Mouse (Mus musculus) T-cell, adult 2 months (primary cell): ENCODE measurements around the gene Slc25a47.
"Not testable (repeated sequence)": the region's sequence is repeated elsewhere in the genome, so short reads cannot be mapped to it uniquely, and the experiment has no call there.

ENCODE experiments used
- DNase-seq: peaks from one replicate; pipeline ENCODE4 v3.0.0; 2022; ENCODE audit warnings: low spot score

The Slc25a47 gene

GRCm38 (mm10) chr12:108826958-108827535 is 8.8 kb upstream of the Slc25a47 start:
- no peak for DNase-seq

GRCm38 (mm10) chr12:108827641-108828040 is 8.2 kb upstream of the Slc25a47 start:
- no peak for DNase-seq

- DNase-seq: no peak
These were observed 6.2 kb upstream of the Slc25a47 start for GRCm38 (mm10) chr12:108829636-108830035.

- DNase-seq: no peak
These were observed 5.5 kb upstream of the Slc25a47 start for GRCm38 (mm10) chr12:108830358-108830757.

GRCm38 (mm10) chr12:108831966-108832643 is 3.7 kb upstream of the Slc25a47 start:
- no peak for DNase-seq

- no peak for DNase-seq
These were observed 3.0 kb upstream of the Slc25a47 start for GRCm38 (mm10) chr12:108832851-108833250.

GRCm38 (mm10) chr12:108833408-108833807 is 2.4 kb upstream of the Slc25a47 start:
- no peak for DNase-seq

GRCm38 (mm10) chr12:108834337-108834736 is 1.5 kb upstream of the Slc25a47 start:
- no peak for DNase-seq

- DNase-seq: no peak
These were observed 1.1 kb upstream of the Slc25a47 start for GRCm38 (mm10) chr12:108834786-108835185.

- DNase-seq: peak; percentile 12
These were observed 522 bp upstream of the Slc25a47 start for GRCm38 (mm10) chr12:108835208-108835839.

GRCm38 (mm10) chr12:108836722-108837121 is 876 bp downstream of the Slc25a47 start:
- DNase-seq: no peak

GRCm38 (mm10) chr12:108841181-108841580 is 5.3 kb downstream of the Slc25a47 start:
- no peak for DNase-seq

- DNase-seq: no peak
These were observed 6.8 kb downstream of the Slc25a47 start for GRCm38 (mm10) chr12:108842663-108843062.

GRCm38 (mm10) chr12:108848033-108848432 is 12.2 kb downstream of the Slc25a47 start:
- not testable (repeated sequence) for DNase-seq

GRCm38 (mm10) chr12:108849488-108850022 is 13.7 kb downstream of the Slc25a47 start:
- no peak for DNase-seq

- no peak for DNase-seq
These were observed 14.3 kb downstream of the Slc25a47 start for GRCm38 (mm10) chr12:108850129-108850528.

GRCm38 (mm10) chr12:108850886-108851285 is 15.0 kb downstream of the Slc25a47 start:
- no peak for DNase-seq

- no peak for DNase-seq
These were observed 17.0 kb downstream of the Slc25a47 start for GRCm38 (mm10) chr12:108852822-108853221.

- DNase-seq: no peak
These were observed 19.2 kb downstream of the Slc25a47 start for GRCm38 (mm10) chr12:108855081-108855480.

GRCm38 (mm10) chr12:108856186-108856585 is 20.3 kb downstream of the Slc25a47 start:
- DNase-seq: no peak

GRCm38 (mm10) chr12:108857109-108857508 is 21.3 kb downstream of the Slc25a47 start:
- no peak for DNase-seq

GRCm38 (mm10) chr12:108857589-108858184 is 21.8 kb downstream of the Slc25a47 start:
- DNase-seq: no peak

GRCm38 (mm10) chr12:108858486-108858885 is 22.6 kb downstream of the Slc25a47 start:
- no peak for DNase-seq
